Mouse (Mus musculus) kidney, adult 2 months (tissue): ENCODE results near the gene Pdilt. TPM values are rescaled to one million over a fixed set of nuclear protein-coding genes. Genes with fewer than 3 reads are reported as not detected.

Experiments
- DNase-seq: peaks from one replicate; pipeline ENCODE4 v3.0.0; 2021
- H3K27ac ChIP-seq: fragments of 200-500 bp; 2 replicates; pipeline ENCODE4 v1.5.1; 2012; ENCODE audit warnings: low read depth, low read length, control low read depth, inconsistent platforms; ENCODE audit not compliant: insufficient read depth
- H3K27me3 ChIP-seq: fragments of 200-500 bp; replicated peaks from 2 replicates; pipeline ENCODE4 v1.6.1; 2012; ENCODE audit warnings: mild to moderate bottlenecking, moderate library complexity, low read length, inconsistent platforms; ENCODE audit not compliant: control insufficient read depth, insufficient read depth
- H3K36me3 ChIP-seq: fragments of 200-500 bp; 2 replicates; pipeline ENCODE4 v1.6.1; 2012; ENCODE audit warnings: mild to moderate bottlenecking, moderate library complexity, low read length, inconsistent platforms; ENCODE audit not compliant: control insufficient read depth, insufficient read depth
- H3K4me1 ChIP-seq: fragments of 200-500 bp; 2 replicates; pipeline ENCODE4 v1.6.1; 2011; ENCODE audit warnings: low read length; ENCODE audit not compliant: control insufficient read depth, insufficient read depth
- H3K4me3 ChIP-seq: fragments of 200-500 bp; 2 replicates; pipeline ENCODE4 v1.5.1; 2011; ENCODE audit warnings: mild to moderate bottlenecking, low read depth, low read length, control low read depth; ENCODE audit not compliant: insufficient read depth
- CTCF ChIP-seq: fragments of 200-500 bp; conservative IDR thresholded peaks from 2 replicates; pipeline ENCODE4 v1.5.1; 2011; ENCODE audit warnings: low read depth, mild to moderate bottlenecking, control low read depth, low read length, moderate library complexity, mixed read lengths; ENCODE audit not compliant: insufficient read depth, insufficient read length
- POLR2A ChIP-seq: fragments of 200-500 bp; IDR thresholded peaks from one replicate; pipeline ENCODE4 v1.6.1; 2011; ENCODE audit warnings: low read depth, low read length, control low read depth
- WGBS: fragments of 180-500 bp; shearing (Covaris S2); methylation state at CpG from one replicate; pipeline ENCODE4 v1.1.7; 2018; 5-methylcytosine and 5-hydroxymethylcytosine counted together
- polyA plus RNA-seq: library from polyadenylated mRNA; depleted of rRNA; stranded (reverse); fragments of >200 nt; gene quantifications from 2 replicates; pipeline ENCODE4 v1.2.3, GENCODE M21; 2012

The Pdilt gene
- polyA plus RNA-seq, 1 experiment: 2.2 TPM

DNA sequence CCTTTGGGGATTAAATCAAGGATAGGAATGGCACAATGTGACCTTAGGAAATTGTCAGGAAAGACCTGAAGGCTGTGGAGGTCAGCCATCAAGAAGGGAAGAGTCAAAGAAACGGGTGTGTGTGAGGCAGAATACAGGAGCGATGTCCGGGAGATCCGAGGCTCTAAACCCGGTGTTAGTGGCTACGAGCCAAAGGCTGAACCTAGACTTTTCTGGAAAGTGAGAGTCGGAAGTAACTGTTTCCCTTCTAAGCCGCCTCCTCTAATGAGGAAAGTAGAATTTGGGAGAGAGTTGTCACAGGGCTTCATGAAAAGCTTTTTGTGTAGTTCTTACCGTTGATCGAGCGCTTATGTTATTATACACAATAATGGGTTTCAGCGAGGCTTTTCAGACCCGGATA, 3.2 kb upstream of the Pdilt start:
- Histone ChIP-seq H3K4me1 (peaks cover 41% of the 10 kb centered on the region), H3K36me3 (no peaks in the 10 kb centered on the region), H3K27me3 (no peaks in the 10 kb centered on the region), H3K4me3 (peak overlapping the region; percentile 41), H3K27ac (peak overlapping the region; percentile 98)
- 51% methylated on average over 13 of the region's 13 CpGs for WGBS
- TF ChIP-seq CTCF: no peak
- no peak for TF ChIP-seq POLR2A
- DNase-seq: peak; percentile 51

DNA sequence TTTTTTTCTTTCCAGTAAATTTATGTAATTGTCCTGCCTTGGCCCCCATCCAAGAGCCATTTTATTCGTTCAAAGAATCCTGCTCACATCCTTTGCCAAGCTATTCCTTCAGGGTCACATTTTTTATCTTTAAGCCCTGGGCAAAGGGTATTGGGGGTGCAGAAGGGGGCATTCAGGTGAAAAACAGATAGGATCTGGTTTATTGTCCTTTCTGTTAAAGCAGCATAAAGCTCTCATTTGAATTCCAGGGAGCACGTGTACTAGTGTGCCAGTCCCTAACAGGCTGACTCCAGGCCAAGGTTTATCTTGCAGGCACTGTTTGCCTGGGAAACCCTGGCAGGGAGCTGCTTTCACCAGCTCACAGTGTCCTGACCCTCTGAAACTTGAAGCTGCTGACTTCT, 2.6 kb upstream of the Pdilt start:
- TF ChIP-seq POLR2A (no peak), CTCF (no peak)
- H3K4me1 ChIP-seq: peaks cover 43% of the 10 kb centered on the region
- no peaks in the 10 kb centered on the region for H3K36me3 ChIP-seq
- 6% methylated on average over 2 of the region's 2 CpGs for WGBS
- no peaks in the 10 kb centered on the region for H3K27me3 ChIP-seq
- peak overlapping the region; percentile 98 for H3K27ac ChIP-seq
- peak; percentile 91 for DNase-seq
- peak overlapping the region; percentile 41; the same call in 1 of the 2 replicates for H3K4me3 ChIP-seq

DNA sequence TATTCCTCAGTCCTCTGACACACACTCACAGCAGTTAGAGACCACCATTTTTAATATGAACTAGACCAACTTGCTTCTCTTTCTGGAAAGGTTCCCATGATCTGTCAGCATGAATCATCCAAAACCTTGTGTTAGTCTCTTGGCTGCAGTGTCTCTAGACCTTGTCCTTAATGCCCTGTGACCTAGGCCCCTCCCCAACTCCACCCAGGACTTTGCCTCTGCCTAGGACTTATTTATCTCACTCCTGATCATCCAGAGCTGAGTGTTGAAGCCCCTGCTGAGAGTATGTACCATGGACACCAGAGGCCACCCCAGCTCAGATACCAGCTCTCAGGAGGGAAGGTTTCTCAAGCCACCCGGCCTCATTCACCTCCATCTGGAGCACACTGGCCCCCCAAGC, 904 bp downstream of the Pdilt start:
- Histone ChIP-seq H3K27me3 (no peaks in the 10 kb centered on the region), H3K4me3 (no peak overlapping the region), H3K27ac (peak overlapping the region; percentile 93), H3K36me3 (no peaks in the 10 kb centered on the region), H3K4me1 (peaks cover 31% of the 10 kb centered on the region)
- TF ChIP-seq CTCF (no peak), POLR2A (no peak)
- 74% methylated on average over 1 of the region's 1 CpGs for WGBS
- peak; percentile 91 for DNase-seq

DNA sequence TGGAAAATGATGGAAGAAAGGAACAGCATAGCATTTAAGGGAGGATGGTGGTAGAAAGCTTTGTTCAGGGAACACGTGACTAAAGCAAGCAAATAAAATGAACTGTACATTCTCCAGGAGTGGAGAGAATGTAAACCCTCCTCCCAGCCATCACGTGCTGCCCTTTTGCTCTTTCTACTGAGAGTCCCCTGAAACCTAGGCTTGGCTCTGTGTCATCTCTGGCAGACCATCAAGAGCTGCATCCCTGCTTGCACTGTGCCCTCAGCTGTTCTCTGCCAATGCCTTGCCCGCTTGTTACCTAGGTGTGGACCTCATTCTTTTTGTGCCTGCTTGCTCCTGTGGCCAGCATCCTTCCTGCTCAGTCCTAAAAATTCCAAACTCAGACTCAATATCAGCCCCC, 1.5 kb downstream of the Pdilt start:
- Histone ChIP-seq H3K4me1 (peaks cover 28% of the 10 kb centered on the region), H3K4me3 (no peak overlapping the region), H3K36me3 (no peaks in the 10 kb centered on the region), H3K27me3 (no peaks in the 10 kb centered on the region), H3K27ac (peak overlapping the region; percentile 98)
- peak; percentile 96 for DNase-seq
- WGBS: 46% methylated on average over 3 of the region's 3 CpGs
- TF ChIP-seq CTCF (no peak), POLR2A (no peak)

DNA sequence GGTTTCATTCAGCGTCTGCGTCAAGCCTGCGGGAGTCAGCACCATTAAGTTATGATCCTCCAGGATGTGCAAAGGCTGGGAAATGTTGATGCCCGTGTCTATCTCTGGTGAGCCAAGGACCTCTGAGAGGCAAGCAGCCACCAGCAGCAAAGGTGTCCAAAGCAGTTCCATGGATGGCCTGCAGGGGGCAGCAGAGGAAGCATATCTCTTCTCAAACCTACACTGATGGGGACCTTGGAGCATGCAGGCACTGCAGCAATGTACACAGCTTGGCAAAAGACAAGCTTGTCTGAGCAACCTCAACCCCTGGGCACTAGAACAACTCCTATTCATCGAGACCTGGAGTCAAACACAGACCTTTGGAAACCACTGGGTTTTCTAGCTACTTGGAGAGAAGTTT, 3.6 kb downstream of the Pdilt start:
- peak; percentile 91 for DNase-seq
- WGBS: 37% methylated on average over 5 of the region's 5 CpGs
- H3K27me3 ChIP-seq: no peaks in the 10 kb centered on the region

DNA sequence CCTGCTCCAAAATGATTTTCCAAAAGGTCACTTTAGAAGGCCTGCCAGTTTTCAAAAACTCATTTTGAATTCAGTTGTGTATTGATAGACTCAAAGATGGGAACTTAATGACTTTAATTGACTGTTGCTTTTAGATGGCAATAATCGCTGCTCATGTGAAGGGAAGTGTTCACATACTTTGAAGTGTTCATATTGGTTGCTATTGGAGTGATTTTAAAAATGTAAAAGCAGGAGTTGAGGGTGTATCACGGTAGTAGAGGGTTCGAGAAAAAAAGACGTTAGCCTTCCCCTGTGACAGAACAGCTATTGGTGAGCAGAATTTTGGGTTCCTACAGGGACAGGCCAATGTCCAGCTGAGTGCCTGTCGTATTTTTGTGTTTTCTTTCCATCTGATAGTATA, 4.1 kb downstream of the Pdilt start, which contains the start of gene Acsm5:
TSS of gene Acsm5 (plus strand) at position 301 of the 400 bp plus-strand sequence.
- peaks cover 16% of the 10 kb centered on the region; the same call in 1 of the 2 replicates for H3K4me1 ChIP-seq
- 71% methylated on average over 5 of the region's 5 CpGs for WGBS

More for the DNA sequence above, 3.6 kb downstream of the Pdilt start:
- Histone ChIP-seq H3K27ac (no peak overlapping the region), H3K4me1 (peaks cover 17% of the 10 kb centered on the region; the same call in 1 of the 2 replicates), H3K4me3 (no peak overlapping the region), H3K36me3 (no peaks in the 10 kb centered on the region)
- peak; percentile 95; the same call in 1 of the 2 replicates for TF ChIP-seq CTCF
- no peak for TF ChIP-seq POLR2A

DNA sequence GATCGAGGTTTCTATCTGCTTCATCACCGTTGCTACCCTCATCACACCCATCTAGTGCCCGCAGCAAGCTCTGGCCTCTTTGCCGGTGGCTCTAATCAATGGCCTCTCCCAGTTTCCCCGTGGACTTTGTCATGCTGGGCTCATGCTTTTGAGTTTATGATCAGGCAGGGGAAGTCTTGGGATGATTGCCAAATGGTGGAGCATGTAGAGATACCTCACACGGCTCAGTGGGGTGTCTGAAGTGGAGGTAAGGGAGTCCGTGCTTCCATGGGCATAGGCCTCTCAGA, 7.1 kb downstream of the Pdilt start:
- no peak overlapping the region for H3K4me3 ChIP-seq
- WGBS: 72% methylated on average over 7 of the region's 7 CpGs
- peaks cover 11% of the 10 kb centered on the region; the same call in 1 of the 2 replicates for H3K4me1 ChIP-seq
- H3K27me3 ChIP-seq: no peaks in the 10 kb centered on the region
- no peaks in the 10 kb centered on the region for H3K36me3 ChIP-seq
- no peak overlapping the region for H3K27ac ChIP-seq
- TF ChIP-seq POLR2A: no peak
- no peak for TF ChIP-seq CTCF
- no peak for DNase-seq

More for the DNA sequence above, 4.1 kb downstream of the Pdilt start, which contains the start of gene Acsm5:
- DNase-seq: no peak
- no peak within 1 kb of the TSS for H3K4me3 ChIP-seq
- no peak within 1 kb of the TSS for H3K27ac ChIP-seq
- TF ChIP-seq CTCF (no peak), POLR2A (no peak)
- no peaks in the 10 kb centered on the region for H3K27me3 ChIP-seq
- H3K36me3 ChIP-seq: no peaks in the 10 kb centered on the region
